Mouse (Mus musculus) brain, embryonic 14.5 days (tissue): ENCODE results near the gene Map3k4. TPM values are rescaled to one million over a fixed set of nuclear protein-coding genes. Genes with fewer than 3 reads are reported as not detected.
A peak's percentile ranks its signal among the peaks of the same experiment; 100 is the strongest.

Experiments
- DNase-seq: peaks from one replicate; pipeline ENCODE4 v3.0.0-alpha.2; 2011; ENCODE audit warnings: low read depth
- CTCF ChIP-seq: fragments of 200-500 bp; IDR thresholded peaks from 2 replicates; pipeline ENCODE4 v1.5.1; 2012; ENCODE audit warnings: inconsistent platforms, mild to moderate bottlenecking, moderate library complexity, borderline replicate concordance; ENCODE audit not compliant: insufficient read depth, insufficient read length; ENCODE audit errors: extremely low read depth
- POLR2A ChIP-seq: fragments of 200-500 bp; IDR thresholded peaks from 2 replicates; pipeline ENCODE4 v1.6.1; 2012; ENCODE audit warnings: mild to moderate bottlenecking, inconsistent platforms, borderline replicate concordance; ENCODE audit not compliant: poor library complexity, insufficient read depth, insufficient read length, severe bottlenecking; ENCODE audit errors: extremely low read depth
- polyA plus RNA-seq: library from polyadenylated mRNA; depleted of rRNA; stranded (reverse); fragments of >200 nt; gene quantifications from 2 replicates; pipeline ENCODE4 v1.2.3, GENCODE M21; 2012

Map3k4 gene
- polyA plus RNA-seq, 1 experiment, result 28.6 TPM

- TF ChIP-seq CTCF (no peak), POLR2A (no peak)
- DNase-seq, result peak; percentile 66
Observed at GRCm38 (mm10) chr17:12327847-12328518, 9.4 kb upstream of the Map3k4 start.

DNA sequence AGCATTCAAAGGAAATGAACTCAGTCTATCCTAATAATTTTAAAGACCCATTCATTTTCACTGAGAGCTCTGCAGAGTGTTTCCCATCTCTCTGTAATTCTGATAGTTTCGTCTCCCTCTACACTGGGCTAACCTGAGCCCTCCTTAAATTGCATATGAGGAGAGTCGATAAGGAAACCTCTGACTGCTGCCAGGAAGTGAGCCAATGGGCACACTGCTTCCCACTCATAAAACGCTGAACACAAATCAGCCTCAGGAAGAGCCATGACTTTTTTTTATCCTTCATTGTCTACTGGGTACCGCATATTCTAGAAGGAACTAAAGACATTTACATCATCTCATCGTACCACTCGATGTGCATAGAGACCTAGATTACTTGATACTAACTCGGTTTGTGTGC is 1.2 kb upstream of the Map3k4 start:
- no peak for DNase-seq
- no peak for TF ChIP-seq CTCF

DNA sequence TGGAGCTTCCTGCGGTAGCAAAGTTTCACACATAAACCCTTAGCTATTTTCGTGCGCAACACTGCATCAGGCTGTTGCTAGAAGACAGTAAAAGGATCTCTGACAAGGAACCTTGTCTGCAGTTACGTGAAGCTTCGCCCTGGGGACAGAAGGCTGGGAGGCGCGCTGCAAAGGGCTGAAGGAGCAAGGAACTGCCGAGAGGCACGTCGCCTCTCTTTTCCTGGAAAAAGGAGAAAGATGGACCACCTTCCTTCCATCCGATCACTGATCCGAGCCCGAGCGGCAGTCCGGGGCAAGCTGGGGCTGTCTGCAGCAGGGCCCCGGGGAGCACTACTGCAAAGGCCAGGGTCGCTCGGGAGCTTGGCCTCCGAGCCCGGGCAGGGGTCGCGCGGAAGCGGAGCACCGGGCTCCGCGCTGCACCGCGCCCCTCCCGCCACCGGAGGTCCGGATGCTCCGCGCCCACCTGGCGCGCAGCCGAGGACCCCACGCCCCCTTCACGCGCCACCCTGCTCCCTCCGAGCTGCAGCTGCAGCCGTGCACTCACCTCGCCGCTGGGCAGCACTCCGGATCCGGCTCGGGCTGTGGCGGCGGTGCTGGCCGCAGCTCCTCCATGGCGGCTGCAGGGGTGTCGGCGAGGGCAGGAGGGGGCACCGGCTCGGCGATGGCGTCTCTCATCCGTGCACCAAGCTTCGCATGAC is 493 bp downstream of the Map3k4 start:
- DNase-seq, result peak; percentile 72
- TF ChIP-seq POLR2A, result no peak
- peak; percentile 5; the same call in 1 of the 2 replicates for TF ChIP-seq CTCF

DNA sequence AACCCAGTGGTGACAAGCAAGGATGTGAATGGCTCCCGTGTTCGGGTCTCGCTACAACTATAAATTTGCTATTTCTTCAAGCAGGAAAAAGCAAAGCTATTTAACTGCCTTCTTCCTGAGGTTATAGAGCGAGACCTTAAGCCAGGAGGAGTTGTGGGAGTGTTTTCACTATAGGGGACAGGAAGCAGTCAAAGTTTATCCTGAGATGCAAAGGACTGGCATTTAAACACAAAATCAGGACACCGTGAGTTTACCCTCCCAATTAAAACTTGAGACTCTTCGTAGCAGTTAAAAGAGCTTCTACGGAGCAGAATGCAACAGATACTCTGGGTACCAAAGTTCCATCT is 1.0 kb downstream of the Map3k4 start:
- DNase-seq, result no peak
- no peak for TF ChIP-seq POLR2A
- no peak for TF ChIP-seq CTCF

- TF ChIP-seq CTCF (no peak), POLR2A (no peak)
- no peak for DNase-seq
Observed at GRCm38 (mm10) chr17:12316251-12316650, 2.3 kb downstream of the Map3k4 start.

DNA sequence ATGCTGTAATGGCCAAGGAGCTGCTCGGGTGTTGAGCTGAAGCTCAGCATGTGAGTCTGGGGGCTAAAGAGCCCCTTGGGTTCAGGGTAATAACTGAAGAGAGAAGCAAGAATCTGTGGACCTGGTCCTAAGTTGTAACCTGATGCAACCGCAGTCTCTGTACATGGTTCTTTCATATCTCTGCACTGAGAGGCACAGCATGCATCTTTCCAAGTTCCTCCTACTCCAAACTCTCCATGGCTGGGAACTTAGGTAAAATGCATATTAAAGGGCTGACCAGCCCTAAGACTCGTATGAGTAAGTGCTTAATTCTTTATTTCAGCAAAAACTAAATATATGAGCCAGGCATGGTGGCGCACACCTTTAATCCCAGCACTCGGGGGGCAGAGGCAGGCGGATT is 6.3 kb downstream of the Map3k4 start:
- no peak for DNase-seq
- TF ChIP-seq POLR2A (no peak), CTCF (no peak)

DNA sequence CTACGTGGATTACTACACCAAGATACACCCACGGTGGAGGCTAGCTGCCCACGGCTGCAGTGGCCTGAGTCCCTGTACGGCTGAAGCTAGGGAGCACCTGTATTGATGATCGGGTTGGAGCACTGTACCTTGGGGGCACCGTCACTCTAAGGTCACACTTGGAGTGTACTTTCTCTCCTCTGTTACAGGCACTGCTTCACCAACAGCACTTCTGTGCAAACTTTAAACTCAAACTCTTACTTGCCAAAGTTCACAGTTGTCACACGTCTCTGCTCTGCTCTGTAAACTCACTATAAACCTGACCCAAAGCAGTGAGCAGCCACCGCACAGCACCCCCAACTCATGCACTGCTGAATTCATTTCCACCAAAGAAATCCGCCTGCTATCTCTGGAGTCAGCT is 9.1 kb downstream of the Map3k4 start:
- TF ChIP-seq POLR2A (no peak), CTCF (no peak)
- no peak for DNase-seq

GRCm38 (mm10) chr17:12309059-12309458 is 9.5 kb downstream of the Map3k4 start:
- no peak for DNase-seq
- TF ChIP-seq POLR2A, result no peak
- TF ChIP-seq CTCF, result no peak

GRCm38 (mm10) chr17:12307251-12308135 is 11.1 kb downstream of the Map3k4 start:
- no peak for DNase-seq
- TF ChIP-seq POLR2A (no peak), CTCF (no peak)

GRCm38 (mm10) chr17:12304658-12305057 is 13.9 kb downstream of the Map3k4 start:
- DNase-seq, result no peak
- TF ChIP-seq POLR2A (no peak), CTCF (no peak)

- peak; percentile 59 for DNase-seq
- TF ChIP-seq CTCF (peak; percentile 70; the same call in 1 of the 2 replicates), POLR2A (no peak)
Observed at GRCm38 (mm10) chr17:12300896-12301706, 17.5 kb downstream of the Map3k4 start.

DNA sequence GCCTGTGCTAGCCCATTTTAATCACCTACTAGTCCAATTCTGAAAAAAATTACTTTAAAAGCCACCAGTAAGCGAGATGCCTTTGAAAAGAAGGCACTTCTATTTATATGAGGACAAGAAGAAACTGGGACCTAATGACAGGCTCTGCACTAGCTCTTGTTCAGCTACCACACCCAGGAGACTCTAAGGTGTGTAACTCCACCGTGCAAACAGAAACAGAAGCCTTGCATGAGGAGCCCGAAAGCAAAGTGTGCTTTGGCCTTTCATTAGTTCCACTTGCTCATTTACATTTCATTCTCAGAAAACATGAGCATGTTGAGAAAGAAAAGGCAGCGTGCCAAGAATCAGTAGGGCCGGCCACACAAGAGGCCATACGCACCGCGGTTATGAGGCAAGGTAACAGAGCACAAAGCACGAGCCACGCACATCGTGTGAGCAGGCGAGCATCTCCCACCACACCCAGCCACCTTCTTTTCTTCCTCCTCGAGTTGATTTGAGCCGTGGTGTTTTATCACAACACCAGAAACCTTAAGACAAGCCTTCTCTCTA is 18.4 kb downstream of the Map3k4 start:
- no peak for TF ChIP-seq CTCF
- TF ChIP-seq POLR2A, result no peak
- peak; percentile 70 for DNase-seq
